ENCODE assay signal across 12 mouse cellular contexts in genomic region chr17:30750269-30750668, GRCm38 (mm10).
"Had no signal": no experiment of that assay in that cellular context is flagged by ENCODE, and none has a peak within 500 bp of the region (broad histone marks: within the 10 kb centered on the region; RNA-seq: fewer than 3 reads in every experiment).

No protein-coding gene starts in this region.

- H3K4me1 ChIP-seq: intestine, embryonic 15.5 days; limb, embryonic 15.5 days; liver, embryonic 12.5 days; stomach, embryonic 15.5 days had no signal

- H3K4me3 ChIP-seq: intestine, embryonic 15.5 days; limb, embryonic 15.5 days; liver, embryonic 12.5 days; midbrain, embryonic 13.5 days; stomach, embryonic 15.5 days had no signal

- H3K9ac ChIP-seq: intestine, embryonic 15.5 days; limb, embryonic 15.5 days; liver, embryonic 12.5 days; lung, embryonic 14.5 days; midbrain, embryonic 13.5 days; stomach, embryonic 15.5 days had no signal

- DNase-seq: kidney, adult 9 months; kidney, postnatal 10 days; lung, embryonic 14.5 days; lung, postnatal 10 days; right cerebral cortex, postnatal 4 days; thymus, adult 2 months; thymus, postnatal 25 days had no signal

- H3K27me3 ChIP-seq: intestine, embryonic 15.5 days; liver, embryonic 12.5 days; midbrain, embryonic 13.5 days; stomach, embryonic 15.5 days had no signal

- H3K36me3 ChIP-seq: intestine, embryonic 15.5 days; limb, embryonic 15.5 days; liver, embryonic 12.5 days; midbrain, embryonic 13.5 days; stomach, embryonic 15.5 days had no signal

- H3K27ac ChIP-seq: intestine, embryonic 15.5 days; limb, embryonic 15.5 days; liver, embryonic 12.5 days; midbrain, embryonic 13.5 days; stomach, embryonic 15.5 days had no signal

- ATAC-seq: intestine, embryonic 15.5 days; liver, embryonic 12.5 days; midbrain, embryonic 13.5 days had no signal

- H3K4me2 ChIP-seq: intestine, embryonic 15.5 days; limb, embryonic 15.5 days; liver, embryonic 12.5 days; lung, embryonic 14.5 days; midbrain, embryonic 13.5 days; stomach, embryonic 15.5 days had no signal

- H3K9me3 ChIP-seq: intestine, embryonic 15.5 days; limb, embryonic 15.5 days; liver, embryonic 12.5 days; midbrain, embryonic 13.5 days; stomach, embryonic 15.5 days had no signal
